Mouse (Mus musculus): ENCODE measurements around the gene Vps8.

Gene Vps8

DNA sequence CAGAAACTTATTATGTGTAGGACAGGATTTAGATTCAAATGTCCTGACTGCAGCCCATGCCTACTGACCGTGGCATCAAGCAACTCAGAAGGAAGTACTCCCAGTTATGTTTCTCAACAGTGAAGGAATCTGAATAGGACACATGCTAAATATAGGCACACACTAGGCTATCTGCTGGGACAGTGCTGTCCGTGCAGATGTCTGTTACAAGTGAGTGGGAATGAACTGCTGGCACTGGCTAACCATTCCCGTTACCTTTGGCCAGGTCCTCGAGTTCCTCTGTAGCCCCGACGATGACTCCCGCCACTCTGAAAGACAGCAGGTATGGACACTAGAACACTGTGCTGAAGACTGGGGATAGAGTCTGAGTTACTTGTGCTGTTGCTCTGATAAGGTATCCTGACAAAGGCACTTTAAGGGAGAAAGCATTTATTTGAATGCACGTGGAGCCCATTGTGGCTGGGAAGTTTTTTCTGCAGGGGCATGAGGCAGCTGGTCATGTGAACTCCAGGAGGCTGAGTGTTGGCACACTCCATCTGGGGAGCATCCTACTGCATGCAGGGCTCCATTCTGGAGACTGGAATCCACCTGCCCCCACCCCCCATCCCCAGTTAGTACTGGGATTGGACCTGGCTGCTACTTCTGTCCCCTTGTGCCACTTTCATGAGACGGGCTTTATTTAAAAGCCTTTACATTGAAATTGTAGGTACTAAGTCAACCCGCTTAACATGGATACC is 104.5 kb downstream of the Vps8 start:
- H3K27me3 ChIP-seq (ENCODE audit: control insufficient read depth, insufficient read depth, low read length, poor library complexity, severe bottlenecking), result no peaks in the 10 kb centered on the region
- H3K36me3 ChIP-seq (ENCODE audit: control insufficient read depth, insufficient read depth, low read length, poor library complexity, severe bottlenecking), result peaks cover 9% of the 10 kb centered on the region
- DNase-seq (ENCODE audit: low read depth, low spot score), result no peak

DNA sequence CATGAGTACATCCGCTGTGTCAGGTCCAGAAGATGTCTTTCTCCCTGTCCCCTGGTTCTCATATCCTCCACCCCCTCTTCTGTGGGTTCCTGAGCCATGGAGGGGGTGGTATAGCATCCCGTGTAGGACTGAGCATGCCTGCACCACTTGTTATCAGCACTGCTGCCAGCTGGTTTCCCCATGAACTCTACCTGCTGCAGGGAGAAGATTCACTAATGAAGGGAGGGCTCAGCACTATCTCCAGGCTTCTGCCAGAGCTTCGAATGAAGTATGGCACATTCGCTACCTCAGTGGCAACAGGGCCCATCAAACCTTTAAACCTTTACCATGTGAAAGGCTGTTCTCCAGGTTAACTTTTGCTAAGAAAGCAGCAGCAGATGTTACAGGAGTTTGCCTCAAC is 110.6 kb downstream of the Vps8 start:
- DNase-seq (ENCODE audit: low read depth, low spot score), result no peak
- Histone ChIP-seq H3K36me3 (ENCODE audit: control insufficient read depth, insufficient read depth, low read length, poor library complexity, severe bottlenecking) (peaks cover 7% of the 10 kb centered on the region; the same call in 1 of the 2 replicates), H3K27me3 (ENCODE audit: control insufficient read depth, insufficient read depth, low read length, poor library complexity, severe bottlenecking) (no peaks in the 10 kb centered on the region)

DNA sequence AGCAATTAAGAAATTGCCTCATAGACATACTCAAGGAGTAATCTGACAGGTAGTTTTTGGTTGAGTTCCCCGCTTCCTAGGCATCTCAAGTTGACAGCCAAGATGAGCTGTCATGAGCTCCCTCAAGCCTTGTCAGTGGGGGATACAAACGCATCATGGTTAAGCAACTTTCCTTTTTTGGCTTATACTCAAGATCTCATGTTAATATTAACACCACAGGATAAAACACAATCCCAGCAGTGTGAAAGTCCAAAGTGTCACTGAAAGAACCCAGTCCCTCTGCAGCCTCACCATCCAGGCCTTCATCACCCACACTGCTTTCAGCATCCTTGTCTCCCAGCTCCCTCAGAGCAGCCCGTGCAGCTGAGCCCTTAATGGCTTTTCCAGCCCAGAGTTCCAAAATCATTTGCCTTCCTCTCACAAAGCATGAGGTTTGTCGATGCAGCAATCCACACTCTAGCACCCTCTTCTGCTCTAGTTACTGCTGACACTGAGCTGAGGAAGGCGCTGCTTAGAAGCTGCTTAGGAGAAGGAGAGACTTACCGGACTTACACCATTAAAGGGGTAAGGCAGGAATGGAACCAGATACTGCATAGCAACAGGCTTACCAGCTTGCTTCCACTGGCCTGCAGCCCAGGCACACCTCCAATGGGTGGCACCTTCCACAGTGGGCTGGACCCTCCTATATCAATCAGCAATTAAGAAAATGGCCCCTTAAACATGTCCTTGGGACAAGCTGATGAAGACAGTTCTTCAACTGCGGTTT is 113.5 kb downstream of the Vps8 start:
- peaks cover 4% of the 10 kb centered on the region; the same call in 1 of the 2 replicates for H3K36me3 ChIP-seq (ENCODE audit: control insufficient read depth, insufficient read depth, low read length, poor library complexity, severe bottlenecking)
- no peak for DNase-seq (ENCODE audit: low read depth, low spot score)
- no peaks in the 10 kb centered on the region for H3K27me3 ChIP-seq (ENCODE audit: control insufficient read depth, insufficient read depth, low read length, poor library complexity, severe bottlenecking)

DNA sequence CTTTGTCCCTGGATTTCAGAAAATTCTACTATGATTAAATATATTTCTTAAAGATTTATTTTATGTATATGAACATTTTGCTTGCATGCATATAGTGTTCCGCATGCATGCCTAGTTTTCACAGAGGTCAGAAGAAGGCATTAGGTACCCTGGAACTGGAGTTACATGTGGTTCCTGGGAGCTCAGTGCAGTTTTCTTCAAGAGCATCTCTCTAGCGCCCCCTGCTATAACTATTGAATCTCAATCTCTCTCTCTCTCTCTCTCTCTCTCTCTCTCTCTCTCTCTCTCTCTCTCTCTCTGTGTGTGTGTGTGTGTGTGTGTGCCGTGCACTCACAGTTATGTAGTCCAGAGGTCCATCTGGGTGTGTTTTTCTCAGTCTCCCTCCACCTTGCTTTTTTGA is 114.4 kb downstream of the Vps8 start:
- Histone ChIP-seq H3K36me3 (ENCODE audit: control insufficient read depth, insufficient read depth, low read length, poor library complexity, severe bottlenecking) (peaks cover 5% of the 10 kb centered on the region; the same call in 1 of the 2 replicates), H3K27me3 (ENCODE audit: control insufficient read depth, insufficient read depth, low read length, poor library complexity, severe bottlenecking) (no peaks in the 10 kb centered on the region)
- peak; percentile 2 for DNase-seq (ENCODE audit: low read depth, low spot score)

DNA sequence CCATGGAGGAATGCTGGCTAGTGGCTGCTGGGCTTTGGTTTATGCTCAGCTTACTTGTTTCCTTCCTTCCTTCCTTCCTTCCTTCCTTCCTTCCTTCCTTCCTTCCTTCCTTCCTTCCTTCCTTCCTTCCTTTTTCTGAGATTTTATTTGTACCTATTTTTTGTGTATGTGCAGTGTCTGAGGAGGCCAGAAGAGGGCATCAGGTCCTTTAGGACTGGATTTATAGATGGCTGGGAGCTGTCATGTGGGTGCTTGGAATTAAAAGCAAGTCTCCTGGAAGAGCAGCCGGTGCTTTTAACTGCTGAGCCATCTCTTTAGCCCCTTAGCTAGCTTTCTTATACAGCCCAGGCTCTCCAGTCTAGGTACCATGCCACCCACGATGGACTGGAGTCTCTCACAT is 116.0 kb downstream of the Vps8 start:
- H3K36me3 ChIP-seq (ENCODE audit: control insufficient read depth, insufficient read depth, low read length, poor library complexity, severe bottlenecking), result peaks cover 5% of the 10 kb centered on the region; the same call in 1 of the 2 replicates
- no peaks in the 10 kb centered on the region for H3K27me3 ChIP-seq (ENCODE audit: control insufficient read depth, insufficient read depth, low read length, poor library complexity, severe bottlenecking)
- no peak for DNase-seq (ENCODE audit: low read depth, low spot score)

DNA sequence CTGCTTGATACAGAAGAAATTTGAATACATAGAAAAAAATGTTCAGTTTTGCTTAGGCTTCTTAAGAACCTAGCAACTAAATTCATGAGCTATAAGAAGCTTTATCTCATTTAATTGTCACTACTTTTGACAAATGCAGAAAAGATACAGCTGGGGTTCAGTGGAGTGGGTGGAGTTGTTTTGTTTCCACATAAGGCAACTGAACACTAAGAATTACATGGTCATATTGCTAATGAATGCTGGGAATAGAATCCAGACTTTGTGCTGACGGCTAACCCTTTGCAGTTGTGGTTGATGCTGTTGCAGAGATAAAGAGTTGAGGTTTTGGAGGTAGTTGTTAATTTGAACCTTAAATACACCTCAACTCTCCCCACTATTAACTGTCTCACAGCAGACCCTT is 119.6 kb downstream of the Vps8 start:
- 0 out of 2 replicates have a peak, but pooled peaks cover 1% of the 10 kb centered on the region for H3K36me3 ChIP-seq (ENCODE audit: control insufficient read depth, insufficient read depth, low read length, poor library complexity, severe bottlenecking)
- DNase-seq (ENCODE audit: low read depth, low spot score), result no peak
- no peaks in the 10 kb centered on the region for H3K27me3 ChIP-seq (ENCODE audit: control insufficient read depth, insufficient read depth, low read length, poor library complexity, severe bottlenecking)

DNA sequence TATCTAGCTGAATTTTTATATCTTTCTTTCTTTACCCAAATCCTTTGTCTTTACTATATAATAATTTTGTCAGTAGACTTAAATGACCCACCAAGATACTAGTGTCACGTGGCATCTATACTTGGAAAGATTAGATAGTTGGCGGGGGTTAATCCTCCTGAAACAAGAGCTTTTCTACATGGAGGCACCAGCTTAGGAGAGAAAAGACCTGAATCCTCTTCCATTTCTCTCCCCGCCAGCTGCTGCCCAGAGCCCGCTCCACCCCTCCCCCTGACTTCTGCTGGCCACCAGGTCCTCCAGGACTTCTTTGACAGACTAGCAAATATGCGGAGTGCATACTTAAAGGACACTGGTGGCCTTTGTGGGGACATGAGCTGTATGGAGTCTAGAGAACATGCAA is 124.5 kb downstream of the Vps8 start:
- no peak for DNase-seq (ENCODE audit: low read depth, low spot score)
- H3K36me3 ChIP-seq (ENCODE audit: control insufficient read depth, insufficient read depth, low read length, poor library complexity, severe bottlenecking), result no peaks in the 10 kb centered on the region

DNA sequence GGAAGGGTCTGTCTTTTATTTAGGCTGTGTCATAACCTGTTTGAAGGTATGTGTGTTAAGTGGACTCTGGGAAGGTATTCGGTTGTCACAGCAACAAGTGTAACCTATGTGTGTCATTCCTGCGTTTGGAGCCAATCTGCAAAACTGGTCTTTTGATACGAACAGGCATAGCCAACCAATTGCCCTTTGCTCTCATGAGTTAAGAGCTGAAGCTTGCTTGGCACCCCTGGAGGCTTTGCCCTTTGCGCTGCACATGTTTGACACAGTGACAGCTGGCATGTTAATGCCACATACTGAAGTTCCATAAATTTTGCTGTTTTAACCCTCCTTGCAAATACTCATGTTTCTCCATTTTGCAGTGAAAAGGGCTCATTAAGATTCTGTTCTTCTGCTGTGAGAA is 126.8 kb downstream of the Vps8 start:
- H3K36me3 ChIP-seq (ENCODE audit: control insufficient read depth, insufficient read depth, low read length, poor library complexity, severe bottlenecking), result no peaks in the 10 kb centered on the region
- no peak for DNase-seq (ENCODE audit: low read depth, low spot score)
- no peaks in the 10 kb centered on the region for H3K27me3 ChIP-seq (ENCODE audit: control insufficient read depth, insufficient read depth, low read length, poor library complexity, severe bottlenecking)

More for the DNA sequence above, 124.5 kb downstream of the Vps8 start:
- H3K27me3 ChIP-seq (ENCODE audit: control insufficient read depth, insufficient read depth, low read length, poor library complexity, severe bottlenecking), result no peaks in the 10 kb centered on the region

DNA sequence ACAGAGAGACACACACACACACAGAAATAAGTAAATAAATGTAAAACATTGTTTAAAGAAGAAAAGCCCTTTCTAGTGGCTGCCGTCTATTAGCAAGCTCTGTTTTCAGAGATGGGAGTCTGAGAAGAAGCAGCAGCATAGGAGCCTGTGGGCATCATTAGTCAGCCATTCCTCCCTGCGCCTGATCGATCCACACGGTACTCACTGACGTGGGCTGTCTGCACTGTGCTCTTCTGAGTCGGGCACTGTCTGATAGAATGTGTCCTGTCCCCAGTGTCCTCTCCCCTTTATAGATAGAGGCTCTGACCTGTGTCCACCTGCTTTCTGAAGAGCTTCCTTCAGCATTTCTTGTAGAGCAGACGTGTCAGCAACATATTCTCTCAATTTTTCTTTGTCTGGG is 127.5 kb downstream of the Vps8 start:
- H3K36me3 ChIP-seq (ENCODE audit: control insufficient read depth, insufficient read depth, low read length, poor library complexity, severe bottlenecking), result no peaks in the 10 kb centered on the region
- H3K27me3 ChIP-seq (ENCODE audit: control insufficient read depth, insufficient read depth, low read length, poor library complexity, severe bottlenecking), result no peaks in the 10 kb centered on the region
- no peak for DNase-seq (ENCODE audit: low read depth, low spot score)

DNA sequence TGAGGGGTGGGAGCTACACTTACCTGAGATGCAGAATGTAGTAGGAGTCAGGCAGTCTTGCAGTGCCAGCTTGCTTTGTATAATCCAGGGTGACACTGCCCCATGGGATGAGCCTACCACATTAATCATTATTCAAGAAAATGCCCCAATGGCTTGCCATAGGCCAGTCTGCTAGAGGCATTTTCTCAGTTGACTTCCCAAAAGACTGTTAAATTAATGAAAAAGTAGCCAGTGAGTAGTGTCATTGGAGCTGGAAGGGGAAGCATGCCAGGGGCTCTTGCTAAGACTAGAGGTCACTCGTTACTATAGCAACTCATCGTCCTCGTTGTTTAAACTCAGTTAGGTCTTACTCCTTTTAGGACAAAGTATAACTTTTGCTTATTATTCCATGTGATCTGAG is 130.6 kb downstream of the Vps8 start:
- Histone ChIP-seq H3K27me3 (ENCODE audit: control insufficient read depth, insufficient read depth, low read length, poor library complexity, severe bottlenecking) (no peaks in the 10 kb centered on the region), H3K36me3 (ENCODE audit: control insufficient read depth, insufficient read depth, low read length, poor library complexity, severe bottlenecking) (0 out of 2 replicates have a peak, but pooled peaks cover 2% of the 10 kb centered on the region)
- DNase-seq (ENCODE audit: low read depth, low spot score), result no peak

DNA sequence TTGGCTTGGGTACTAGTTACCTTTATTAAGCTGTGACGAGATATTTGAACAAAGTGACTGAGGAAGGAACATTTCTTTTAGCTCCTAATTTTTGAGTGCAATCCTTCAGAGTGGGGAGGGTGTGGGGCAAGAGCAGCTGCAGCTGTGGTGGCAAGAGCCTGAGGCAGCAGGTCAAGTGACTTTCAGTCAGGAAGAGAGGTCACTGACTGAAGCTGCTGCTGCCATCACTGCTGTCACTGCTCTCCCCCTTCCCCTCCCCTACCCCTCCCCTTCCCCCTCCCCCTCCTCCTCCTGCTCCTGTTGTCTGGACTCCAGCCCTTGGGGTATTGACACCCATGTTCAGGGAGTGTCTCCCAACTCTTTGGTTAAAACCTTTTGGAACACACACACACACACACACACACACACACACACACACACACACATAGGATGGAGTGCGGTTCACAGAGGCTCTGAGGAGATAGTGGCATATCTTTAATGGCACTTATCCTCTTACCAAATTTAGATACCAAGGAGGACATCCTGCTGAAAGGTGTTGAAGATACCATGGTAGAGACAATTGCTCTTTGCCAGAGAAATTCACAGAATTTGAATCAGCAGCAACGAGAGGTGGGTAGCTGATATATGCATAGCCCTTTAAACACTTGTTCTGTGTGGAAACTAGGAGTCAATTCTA is 139.8 kb downstream of the Vps8 start:
- Histone ChIP-seq H3K27me3 (ENCODE audit: control insufficient read depth, insufficient read depth, low read length, poor library complexity, severe bottlenecking) (no peaks in the 10 kb centered on the region), H3K36me3 (ENCODE audit: control insufficient read depth, insufficient read depth, low read length, poor library complexity, severe bottlenecking) (no peaks in the 10 kb centered on the region; the same call in none of the 2 replicates)
- DNase-seq (ENCODE audit: low read depth, low spot score), result no peak

DNA sequence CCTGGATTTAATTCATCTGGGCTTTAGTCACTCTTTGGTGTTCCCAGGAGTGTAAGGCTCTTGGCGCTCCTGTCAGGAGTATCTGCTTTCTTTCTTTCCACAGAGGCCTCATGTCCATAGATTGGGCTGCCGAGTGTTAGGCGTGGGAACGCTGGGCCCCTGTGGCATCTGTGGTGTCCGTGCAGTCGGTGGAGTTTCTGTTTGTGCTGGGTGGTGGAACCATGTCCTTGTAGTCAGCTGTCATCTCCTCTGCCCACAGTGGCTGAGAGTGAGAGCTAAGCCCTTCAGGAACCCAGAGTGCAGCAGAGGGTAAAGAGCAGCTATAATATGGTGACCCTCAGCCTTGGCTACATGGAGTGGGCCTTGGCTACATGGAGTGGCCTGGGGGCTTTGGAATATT is 140.4 kb downstream of the Vps8 start:
- no peak for DNase-seq (ENCODE audit: low read depth, low spot score)
- Histone ChIP-seq H3K27me3 (ENCODE audit: control insufficient read depth, insufficient read depth, low read length, poor library complexity, severe bottlenecking) (no peaks in the 10 kb centered on the region), H3K36me3 (ENCODE audit: control insufficient read depth, insufficient read depth, low read length, poor library complexity, severe bottlenecking) (no peaks in the 10 kb centered on the region; the same call in none of the 2 replicates)

DNA sequence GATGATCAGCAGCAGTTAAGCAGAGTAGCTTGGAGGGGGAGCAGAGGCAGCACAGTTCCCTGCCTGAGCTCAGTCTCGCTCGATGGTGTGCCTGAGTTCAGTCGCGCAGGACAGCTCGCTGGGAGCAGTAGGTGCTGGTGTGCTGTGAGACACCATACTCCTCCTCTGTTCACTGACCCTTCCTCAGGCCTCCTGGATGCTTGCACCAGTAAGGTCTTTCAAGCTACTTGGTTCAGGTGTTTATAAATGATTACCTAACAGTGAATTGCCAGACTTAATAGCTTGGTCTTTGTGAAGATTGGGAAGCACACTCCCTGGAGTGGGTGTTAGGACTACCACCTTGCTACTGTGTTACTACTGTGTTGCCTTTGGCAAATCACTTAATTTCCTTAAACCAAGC is 144.2 kb downstream of the Vps8 start:
- no peak for DNase-seq (ENCODE audit: low read depth, low spot score)
- H3K36me3 ChIP-seq (ENCODE audit: control insufficient read depth, insufficient read depth, low read length, poor library complexity, severe bottlenecking), result no peaks in the 10 kb centered on the region; the same call in 1 of the 2 replicates

DNA sequence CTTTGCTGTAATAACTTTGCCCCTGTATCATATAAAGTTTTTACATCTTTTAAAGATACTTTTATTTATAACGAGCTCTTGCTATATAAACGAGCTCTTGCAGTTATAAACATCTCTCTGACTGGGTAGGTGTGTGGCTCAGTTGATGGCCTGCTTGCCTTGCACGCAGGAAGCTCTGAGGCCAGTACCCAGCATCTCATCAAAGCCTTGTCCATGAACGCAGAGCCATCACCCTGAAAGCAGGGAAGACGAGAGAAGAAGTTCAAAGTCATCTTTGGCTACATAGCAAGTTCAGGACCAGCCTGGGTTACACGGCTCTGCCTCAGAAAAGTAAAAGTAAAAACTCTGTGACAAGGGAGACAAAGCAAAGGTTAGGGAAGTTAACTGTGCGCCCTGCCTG is 147.0 kb downstream of the Vps8 start:
- H3K36me3 ChIP-seq (ENCODE audit: control insufficient read depth, insufficient read depth, low read length, poor library complexity, severe bottlenecking), result no peaks in the 10 kb centered on the region
- no peak for DNase-seq (ENCODE audit: low read depth, low spot score)
- H3K27me3 ChIP-seq (ENCODE audit: control insufficient read depth, insufficient read depth, low read length, poor library complexity, severe bottlenecking), result no peaks in the 10 kb centered on the region

More for the DNA sequence above, 144.2 kb downstream of the Vps8 start:
- H3K27me3 ChIP-seq (ENCODE audit: control insufficient read depth, insufficient read depth, low read length, poor library complexity, severe bottlenecking), result no peaks in the 10 kb centered on the region

DNA sequence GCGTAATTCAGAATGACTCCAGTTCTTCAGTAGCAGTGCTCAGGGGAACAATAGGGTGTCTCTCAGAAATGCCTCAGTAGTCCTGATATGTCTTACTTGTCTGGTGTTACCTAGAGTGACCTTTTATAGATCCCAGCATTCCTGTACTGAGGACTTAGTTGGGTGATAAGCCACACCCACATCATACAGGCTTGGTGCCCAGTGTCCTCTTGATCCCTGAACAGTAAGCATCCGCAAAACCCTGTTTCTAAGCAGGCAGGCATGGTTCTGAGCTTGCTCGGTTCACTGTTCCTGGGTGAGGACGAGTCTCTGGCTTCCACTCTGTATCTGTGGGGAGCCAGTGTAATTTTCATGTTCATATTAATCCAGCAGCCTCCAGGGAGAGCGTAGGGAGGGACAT is 147.9 kb downstream of the Vps8 start:
- no peak for DNase-seq (ENCODE audit: low read depth, low spot score)
- Histone ChIP-seq H3K36me3 (ENCODE audit: control insufficient read depth, insufficient read depth, low read length, poor library complexity, severe bottlenecking) (no peaks in the 10 kb centered on the region), H3K27me3 (ENCODE audit: control insufficient read depth, insufficient read depth, low read length, poor library complexity, severe bottlenecking) (no peaks in the 10 kb centered on the region)

Measured in splenic B cell, adult 2 months (primary cell).